Mouse (Mus musculus) adrenal gland, adult 2 months (tissue): Measurements from ENCODE around the gene Npc2. TPM values are rescaled to one million over a fixed set of nuclear protein-coding genes. Genes with fewer than 3 reads are reported as not detected.

Experiments used
- DNase-seq: peaks from one replicate; pipeline ENCODE4 v3.0.0; 2021
- polyA plus RNA-seq: library from polyadenylated mRNA; depleted of rRNA; stranded (reverse); fragments of >200 nt; gene quantifications from 2 replicates; pipeline ENCODE4 v1.2.3, GENCODE M21; 2012
- total RNA-seq, 2 experiments: library from RNA; stranded (reverse); gene quantifications; 2 replicates each; pipeline ENCODE4 v1.2.3; 2021

Gene Npc2
- total and polyA plus RNA-seq, 3 experiments: 85.4 to 126 (median 100) TPM

DNA sequence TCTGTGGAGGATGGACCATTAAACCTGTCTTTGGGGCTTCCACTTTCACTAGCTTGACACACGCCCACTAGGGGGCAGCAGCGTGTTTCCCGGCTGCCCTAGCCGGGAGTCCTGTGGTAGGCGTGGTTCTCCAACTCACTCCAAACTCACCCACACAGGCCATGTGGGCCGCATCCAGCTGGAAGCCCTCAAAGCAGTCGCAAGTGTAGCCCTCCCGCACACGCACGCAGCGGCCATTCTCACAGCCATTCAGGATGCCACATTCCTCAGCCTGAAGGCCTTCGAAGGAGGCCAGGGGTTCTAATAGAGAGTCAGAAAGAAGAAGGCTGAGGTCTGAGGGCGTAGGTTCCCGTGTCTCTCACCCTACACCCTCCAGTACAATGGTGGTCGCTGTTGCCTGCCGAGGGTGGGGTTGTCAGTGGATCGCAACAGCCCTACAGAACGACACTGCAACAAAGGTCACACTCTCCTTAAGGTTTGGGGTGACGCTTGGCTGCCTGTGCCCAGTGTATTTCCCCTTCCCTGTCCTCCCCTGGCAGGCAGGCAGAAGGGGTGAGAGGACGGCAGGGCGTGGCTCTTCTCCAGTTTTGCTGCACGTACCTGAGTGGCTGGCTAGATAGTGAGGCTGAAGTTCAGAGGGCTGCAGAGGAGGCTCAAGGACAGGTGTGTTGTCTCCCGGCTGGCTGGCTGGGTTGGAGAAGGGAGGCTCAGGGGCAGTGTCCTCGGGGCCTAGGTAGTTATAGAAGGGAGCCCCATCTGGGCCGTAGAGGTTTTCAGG, 11.8 kb upstream of the Npc2 start:
- peak; percentile 88 for DNase-seq

DNA sequence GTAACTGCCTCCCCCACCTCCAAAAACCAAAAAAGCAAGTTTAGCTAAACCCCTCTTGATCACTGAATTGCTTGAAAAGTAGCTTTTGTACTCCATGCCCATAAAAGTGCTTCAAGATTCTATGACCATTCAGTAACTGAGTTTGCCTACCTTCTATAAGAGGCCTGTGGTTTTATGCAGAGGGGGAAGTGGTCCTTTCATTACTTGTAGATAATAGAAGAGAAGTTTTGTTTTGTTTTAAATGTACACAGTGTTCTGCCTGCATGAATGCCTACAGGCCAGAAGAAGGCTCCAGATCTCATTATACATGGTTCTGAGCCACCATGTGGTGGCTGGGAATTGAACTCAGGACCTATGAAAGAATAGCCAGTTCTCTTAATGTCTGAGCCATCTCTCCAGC, 3.3 kb upstream of the Npc2 start:
- no peak for DNase-seq

- peak; percentile 78 for DNase-seq
These were observed 1.4 kb upstream of the Npc2 start for GRCm38 (mm10) chr12:84774376-84774775.

GRCm38 (mm10) chr12:84773476-84773875, 524 bp upstream of the Npc2 start:
- no peak for DNase-seq

DNA sequence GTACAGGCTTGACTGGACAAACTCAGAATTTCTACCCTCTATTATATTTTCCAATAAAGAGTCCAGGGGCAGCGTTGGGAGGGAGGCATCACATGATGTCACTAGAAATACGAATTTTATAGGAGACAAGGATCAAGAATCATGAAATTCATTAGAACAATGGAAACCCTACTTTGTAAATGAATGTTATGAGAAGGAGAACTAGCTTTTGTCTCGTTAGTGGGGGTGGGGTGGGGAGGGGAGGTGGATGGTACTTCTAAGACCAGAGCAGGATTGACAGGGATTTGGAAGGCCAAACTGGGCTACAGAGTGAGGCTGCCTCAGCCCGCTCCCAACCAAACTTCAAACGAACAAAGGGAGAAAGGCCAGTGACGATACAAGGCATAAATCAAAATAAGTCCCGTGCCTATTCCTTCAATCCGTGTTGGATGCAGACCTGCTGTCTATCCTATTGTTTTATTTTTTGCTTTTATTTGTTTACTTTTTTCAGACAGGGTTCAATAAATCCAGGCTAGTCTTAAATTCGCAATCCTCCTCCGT, 901 bp downstream of the Npc2 start:
- peak; percentile 17 for DNase-seq

GRCm38 (mm10) chr12:84769624-84770023, 3.3 kb downstream of the Npc2 start:
- no peak for DNase-seq

DNA sequence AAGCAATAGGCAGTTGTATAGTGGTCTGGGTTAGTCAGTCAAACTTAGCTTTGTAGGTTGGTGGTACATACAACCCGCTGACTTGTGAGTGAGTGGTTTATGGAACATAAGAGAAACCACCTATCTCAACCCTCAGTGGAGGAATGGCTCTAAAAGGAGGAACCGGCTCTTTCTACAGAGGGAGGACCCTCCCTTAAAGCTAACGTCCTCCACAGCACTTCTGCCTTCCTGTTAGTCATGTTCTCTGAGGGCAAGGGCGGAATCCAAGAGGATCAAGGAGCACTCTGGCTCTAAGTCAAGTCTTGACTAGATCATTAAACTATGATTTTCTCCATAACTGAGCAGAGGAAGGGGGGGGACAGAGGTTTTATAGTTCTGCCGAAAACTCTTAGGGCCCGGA, 5.4 kb downstream of the Npc2 start:
- no peak for DNase-seq

- DNase-seq: no peak
These were observed 6.7 kb downstream of the Npc2 start for GRCm38 (mm10) chr12:84766113-84766735.

- DNase-seq: no peak
These were observed 7.4 kb downstream of the Npc2 start for GRCm38 (mm10) chr12:84765506-84765905.

DNA sequence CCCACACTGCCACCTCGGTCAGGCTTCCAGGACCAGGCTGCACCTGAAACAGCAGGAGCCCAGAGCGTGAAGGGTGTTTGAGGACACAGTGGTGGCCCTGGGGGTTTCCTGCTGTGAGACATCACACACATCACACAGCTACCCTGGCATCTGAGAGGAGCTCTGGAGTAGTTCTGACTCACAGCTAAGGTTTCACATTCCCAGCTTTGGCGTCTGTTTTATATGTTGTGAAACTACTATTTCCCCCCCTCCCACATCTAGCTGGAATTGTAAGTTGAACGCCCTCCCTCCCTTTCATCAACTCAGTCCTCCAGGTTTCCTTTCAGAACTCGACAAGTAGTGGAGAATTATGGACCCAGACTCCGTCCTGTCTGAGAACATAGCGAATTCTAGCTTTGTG, 8.2 kb downstream of the Npc2 start:
- DNase-seq: no peak

GRCm38 (mm10) chr12:84763577-84764218, 9.3 kb downstream of the Npc2 start:
- no peak for DNase-seq

- no peak for DNase-seq
These were observed 10.4 kb downstream of the Npc2 start for GRCm38 (mm10) chr12:84762532-84762931.

GRCm38 (mm10) chr12:84759063-84759462, 13.9 kb downstream of the Npc2 start:
- DNase-seq: no peak

- DNase-seq: no peak
These were observed 16.9 kb downstream of the Npc2 start for GRCm38 (mm10) chr12:84756016-84756415.

GRCm38 (mm10) chr12:84755008-84755695, 17.8 kb downstream of the Npc2 start:
- DNase-seq: peak; percentile 44

DNA sequence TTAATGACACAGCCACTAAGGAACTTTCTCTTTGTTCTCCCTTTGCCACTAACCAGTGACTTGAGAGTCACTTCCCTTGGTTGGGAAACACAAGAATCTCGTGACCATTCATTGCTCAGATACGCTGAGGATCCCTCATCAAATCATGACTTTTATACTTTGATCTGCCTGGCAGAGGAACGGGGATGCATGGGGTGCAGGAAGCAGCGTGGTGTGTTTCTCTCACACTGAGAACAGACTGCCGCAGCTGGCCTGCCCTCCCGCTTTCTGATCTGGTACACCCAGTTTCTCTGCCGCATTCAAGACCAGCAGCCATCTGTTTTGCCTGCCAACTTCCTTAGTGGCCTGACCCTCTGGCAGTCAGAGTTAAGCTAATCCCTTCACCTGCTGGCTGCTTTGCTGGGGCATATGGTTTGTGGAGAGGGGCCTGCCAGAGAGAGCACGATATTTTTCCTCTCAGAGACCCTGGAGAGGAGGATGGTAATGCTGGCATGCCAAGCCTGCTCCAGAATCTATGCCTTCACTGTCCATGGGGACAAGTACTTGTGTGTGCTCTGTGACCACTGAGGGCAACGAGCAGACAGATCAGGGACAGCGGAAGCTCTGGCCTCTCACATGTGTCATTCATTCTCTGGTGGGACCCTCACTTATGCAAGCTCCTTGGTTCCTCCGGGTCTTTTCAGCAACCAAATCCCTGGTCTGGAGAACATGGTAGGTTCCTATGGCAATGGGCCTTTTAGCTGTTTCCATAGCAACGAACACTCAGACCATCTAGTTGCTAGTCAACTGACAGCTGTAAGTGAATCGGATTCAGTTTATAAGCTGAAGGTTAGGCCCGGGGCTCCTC, 20.6 kb downstream of the Npc2 start:
- no peak for DNase-seq

- DNase-seq: peak; percentile 66
These were observed 22.3 kb downstream of the Npc2 start for GRCm38 (mm10) chr12:84750661-84751060.

- no peak for DNase-seq
These were observed 24.8 kb downstream of the Npc2 start for GRCm38 (mm10) chr12:84748134-84748533.

GRCm38 (mm10) chr12:84745700-84746099, 27.3 kb downstream of the Npc2 start:
- no peak for DNase-seq

DNA sequence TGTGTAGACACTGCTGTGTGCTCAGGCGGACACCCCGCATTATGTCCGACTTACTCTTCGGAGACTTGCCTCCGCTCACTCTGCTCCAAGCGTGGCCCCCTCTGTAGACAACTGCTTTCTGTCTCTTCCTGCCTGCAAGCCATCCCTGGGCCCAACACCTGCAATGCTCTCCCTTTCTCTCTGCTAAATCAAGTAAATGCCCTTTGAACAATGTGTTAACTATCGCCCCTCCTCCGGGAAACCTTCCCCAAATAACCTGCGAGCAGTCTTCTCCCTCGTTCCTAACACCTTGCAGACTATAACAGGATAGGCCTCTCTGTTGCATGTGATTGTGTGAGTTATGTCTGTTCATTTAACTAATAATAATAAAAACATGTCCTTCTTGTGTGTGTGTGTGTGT, 29.5 kb downstream of the Npc2 start:
- no peak for DNase-seq

DNA sequence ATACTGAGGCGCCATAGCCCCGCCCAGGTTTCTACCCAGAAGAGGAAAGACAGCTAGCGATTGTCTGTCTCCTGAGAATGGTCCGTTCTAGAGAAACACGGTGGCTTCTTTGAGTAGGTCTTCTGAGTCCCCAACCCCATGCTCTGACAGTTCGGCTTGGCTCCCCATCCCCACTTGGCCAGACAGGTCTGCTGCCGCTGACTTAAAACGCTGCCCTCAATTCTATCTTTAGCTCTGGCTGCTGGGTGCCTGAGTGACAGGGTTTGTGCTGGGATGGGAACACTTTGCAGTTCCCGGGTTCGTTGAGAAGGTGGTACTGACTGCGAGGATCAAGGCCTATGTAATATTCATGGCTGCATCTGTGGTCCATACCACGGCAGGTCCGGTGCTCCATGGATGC, 39.6 kb downstream of the Npc2 start:
- no peak for DNase-seq
